Comparison of ENCODE assay signal across 8 mouse cellular contexts in the genomic region with DNA sequence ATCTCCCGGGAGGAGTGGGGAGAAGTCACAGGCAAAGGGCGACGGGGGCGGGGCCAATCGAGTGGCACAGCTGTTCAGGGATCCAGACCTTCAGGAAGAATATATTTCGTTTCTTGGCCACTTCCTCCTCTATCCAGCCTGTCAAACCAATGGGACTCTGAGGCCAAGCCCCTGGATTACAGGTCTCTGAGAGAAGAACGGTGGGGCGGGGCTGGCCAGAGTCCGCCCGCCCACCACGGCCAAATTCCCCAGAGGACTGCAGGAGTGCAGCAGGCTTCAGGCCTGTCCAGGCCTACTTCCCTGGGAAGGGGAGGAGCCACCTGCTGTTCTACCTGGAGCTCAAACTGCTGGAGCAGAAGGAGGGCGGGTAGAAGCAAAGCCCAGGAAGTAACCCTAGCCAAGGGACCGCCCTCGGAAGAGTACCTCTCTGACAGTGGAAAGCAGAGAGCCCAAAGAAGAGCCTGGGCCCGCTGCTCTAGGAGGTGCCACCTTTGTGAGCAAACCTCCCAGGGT. TPM values are rescaled to one million over a fixed set of nuclear protein-coding genes. Genes with fewer than 3 reads are reported as not detected.
DNase-seq lines count a peak whose midpoint lies in the region; ATAC-seq and TF ChIP-seq lines count a peak whose summit lies in the region.

A gene (minus strand): TSS at position 204 of the 513 bp plus-strand sequence.

- H3K9me3 ChIP-seq in heart, embryonic 12.5 days (replicated peaks): no peaks in the 10 kb centered on the region
- H3K9me3 ChIP-seq in hindbrain, embryonic 11.5 days (ENCODE audit: control insufficient read depth, low read length): no peaks in the 10 kb centered on the region
- no peaks in the 10 kb centered on the region for H3K9me3 ChIP-seq in limb, embryonic 13.5 days
- no peaks in the 10 kb centered on the region for H3K9me3 ChIP-seq in midbrain, embryonic 11.5 days (ENCODE audit: control insufficient read depth, low read length)

- no peak for TF ChIP-seq CTCF in bone marrow, adult 2 months (IDR thresholded peaks at IDR 0.05; ENCODE audit: control insufficient read depth, insufficient read depth, low read length)

- WGBS in heart, embryonic 12.5 days: 26% methylated on average over 15 of the region's 15 CpGs
- 12% methylated on average over 15 of the region's 15 CpGs for WGBS in bone marrow, adult 2 months
- 32% methylated on average over 15 of the region's 15 CpGs for WGBS in hindbrain, embryonic 11.5 days
- 28% methylated on average over 15 of the region's 15 CpGs for WGBS in limb, embryonic 13.5 days
- WGBS in midbrain, embryonic 11.5 days: 29% methylated on average over 15 of the region's 15 CpGs

- H3K4me1 ChIP-seq in heart, embryonic 12.5 days (replicated peaks): peaks cover 27% of the 10 kb centered on the region
- H3K4me1 ChIP-seq in bone marrow, adult 2 months (ENCODE audit: control insufficient read depth, insufficient read depth, low read length): peaks cover 8% of the 10 kb centered on the region
- H3K4me1 ChIP-seq in hindbrain, embryonic 11.5 days (replicated peaks; ENCODE audit: control insufficient read depth, insufficient read depth, low read length): peaks cover 4% of the 10 kb centered on the region
- H3K4me1 ChIP-seq in limb, embryonic 13.5 days: peaks cover 28% of the 10 kb centered on the region
- H3K4me1 ChIP-seq in midbrain, embryonic 11.5 days (ENCODE audit: control insufficient read depth, insufficient read depth, low read length): peaks cover 19% of the 10 kb centered on the region

- DNase-seq in heart, adult 8-10 months (ENCODE audit: low spot score): no peak
- peak; percentile 37 for DNase-seq in hindbrain, embryonic 11.5 days (ENCODE audit: low spot score)
- DNase-seq in midbrain, embryonic 11.5 days (ENCODE audit: low spot score, missing footprints): peak; percentile 80
- DNase-seq in urinary bladder, postnatal 14 days (ENCODE audit: low spot score): peak; percentile 86
- DNase-seq in gastrocnemius, postnatal 4 days (ENCODE audit: low spot score in 2 of 2): no peak

- peak within 1 kb of the TSS; percentile 29 for H3K9ac ChIP-seq in heart, embryonic 12.5 days
- H3K9ac ChIP-seq in hindbrain, embryonic 11.5 days (ENCODE audit: low read depth, low read length): no peak within 1 kb of the TSS
- peak within 1 kb of the TSS; percentile 35; the same call in 1 of the 2 replicates for H3K9ac ChIP-seq in limb, embryonic 13.5 days
- peak within 1 kb of the TSS; percentile 2; the same call in 1 of the 2 replicates for H3K9ac ChIP-seq in midbrain, embryonic 11.5 days (ENCODE audit: low read length)

- no peak for ATAC-seq in heart, embryonic 12.5 days (ENCODE audit: insufficient number of reproducible peaks, low FRiP score)
- ATAC-seq in hindbrain, embryonic 11.5 days (ENCODE audit: low FRiP score): no peak
- no peak for ATAC-seq in limb, embryonic 13.5 days (ENCODE audit: low FRiP score, low read depth)
- ATAC-seq in midbrain, embryonic 11.5 days (ENCODE audit: low FRiP score): no peak

- 0 out of 2 replicates have a peak within 1 kb of the TSS, but pooled peaks have one; percentile 98 for H3K27ac ChIP-seq in heart, embryonic 12.5 days (ENCODE audit: poor library complexity, severe bottlenecking)
- peak within 1 kb of the TSS; percentile 55 for H3K27ac ChIP-seq in bone marrow, adult 2 months (ENCODE audit: control insufficient read depth, insufficient read depth, low read depth, low read length, poor library complexity)
- no peak within 1 kb of the TSS for H3K27ac ChIP-seq in hindbrain, embryonic 11.5 days (ENCODE audit: low read depth, low read length)
- peak within 1 kb of the TSS; percentile 99; the same call in 1 of the 2 replicates for H3K27ac ChIP-seq in limb, embryonic 13.5 days
- no peak within 1 kb of the TSS for H3K27ac ChIP-seq in midbrain, embryonic 11.5 days (ENCODE audit: low read depth, low read length)

- peak within 1 kb of the TSS; percentile 11 for H3K4me2 ChIP-seq in heart, embryonic 12.5 days
- 0 out of 2 replicates have a peak within 1 kb of the TSS, but pooled peaks have one; percentile 7 for H3K4me2 ChIP-seq in hindbrain, embryonic 11.5 days (replicated peaks; ENCODE audit: low read depth, low read length)
- H3K4me2 ChIP-seq in limb, embryonic 13.5 days (replicated peaks): peak within 1 kb of the TSS; percentile 71
- no peak within 1 kb of the TSS for H3K4me2 ChIP-seq in midbrain, embryonic 11.5 days

- TF ChIP-seq POLR2A in bone marrow, adult 2 months (IDR thresholded peaks at IDR 0.05; ENCODE audit: borderline replicate concordance, control insufficient read depth, low read depth, low read length): no peak

- no peak within 1 kb of the TSS for H3K4me3 ChIP-seq in heart, embryonic 12.5 days
- peak within 1 kb of the TSS; percentile 31 for H3K4me3 ChIP-seq in bone marrow, adult 2 months (replicated peaks; ENCODE audit: control insufficient read depth, low read depth, low read length)
- H3K4me3 ChIP-seq in hindbrain, embryonic 11.5 days (ENCODE audit: low read depth, low read length): no peak within 1 kb of the TSS
- H3K4me3 ChIP-seq in limb, embryonic 13.5 days: peak within 1 kb of the TSS; percentile 74; the same call in 1 of the 2 replicates
- H3K4me3 ChIP-seq in midbrain, embryonic 11.5 days (ENCODE audit: low read depth, low read length): no peak within 1 kb of the TSS

- no peaks in the 10 kb centered on the region for H3K27me3 ChIP-seq in heart, embryonic 12.5 days (replicated peaks)
- H3K27me3 ChIP-seq in hindbrain, embryonic 11.5 days (ENCODE audit: control insufficient read depth, insufficient read depth, low read length): no peaks in the 10 kb centered on the region
- no peaks in the 10 kb centered on the region for H3K27me3 ChIP-seq in limb, embryonic 13.5 days
- H3K27me3 ChIP-seq in midbrain, embryonic 11.5 days (ENCODE audit: control insufficient read depth, insufficient read depth, low read length): no peaks in the 10 kb centered on the region

- H3K36me3 ChIP-seq in heart, embryonic 12.5 days: peaks cover 17% of the 10 kb centered on the region
- H3K36me3 ChIP-seq in hindbrain, embryonic 11.5 days (ENCODE audit: control insufficient read depth, insufficient read depth, low read length): no peaks in the 10 kb centered on the region
- H3K36me3 ChIP-seq in limb, embryonic 13.5 days: peaks cover 23% of the 10 kb centered on the region
- 0 out of 2 replicates have a peak, but pooled peaks cover 4% of the 10 kb centered on the region for H3K36me3 ChIP-seq in midbrain, embryonic 11.5 days (ENCODE audit: control insufficient read depth, insufficient read depth, low read length)

RNA-seq across cellular contexts. Expression of the gene that starts here (rescaled TPM):
- 4.4 and 4.9 TPM in 2 replicates for polyA plus RNA-seq in heart, embryonic 12.5 days (2016; fragmentation: Nextera tagmentation; extraction: Ambion mirVana)
- total RNA-seq in heart, adult 8-10 months (2022): 1 to 10 TPM; 2.0 to 5.7 (median 3.1) TPM
- polyA plus RNA-seq in bone marrow, adult 2 months (2011; ENCODE audit: insufficient read depth, insufficient read length, low replicate concordance, missing spikeins): 239 and 439 TPM in 2 replicates
- 7.1 and 7.9 TPM in 2 replicates for polyA plus RNA-seq in hindbrain, embryonic 11.5 days (2014; fragmentation: Nextera tagmentation; extraction: Ambion mirVana)
- polyA plus RNA-seq in limb, embryonic 13.5 days (2015; fragmentation: Nextera tagmentation; extraction: Ambion mirVana): 9.0 and 10.9 TPM in 2 replicates
- polyA plus RNA-seq in midbrain, embryonic 11.5 days (2014; fragmentation: Nextera tagmentation; extraction: Ambion mirVana): 5.1 and 6.3 TPM in 2 replicates
- total RNA-seq in gastrocnemius, postnatal 4 days (2021): 1 to 10 TPM; 4.6 to 6.4 TPM

Comparison
In these comparisons a context has a peak if more than half of its experiments do, and no peak if none do; other contexts are left out.
1. RNA of the gene that starts here (polyA plus RNA-seq): 239 to 439 TPM in bone marrow, adult 2 months; 9.0 to 10.9 TPM in limb, embryonic 13.5 days, 7.1 to 7.9 TPM in hindbrain, embryonic 11.5 days, 5.1 to 6.3 TPM in midbrain, embryonic 11.5 days and 4.4 to 4.9 TPM in heart, embryonic 12.5 days; every median in the first group is over 10 times any median in the second.
2. H3K27ac ChIP-seq: peak in heart, embryonic 12.5 days (single experiment), bone marrow, adult 2 months (single experiment) and limb, embryonic 13.5 days (single experiment); none in hindbrain, embryonic 11.5 days (single experiment) and midbrain, embryonic 11.5 days (single experiment).
3. H3K4me3 ChIP-seq: peak in bone marrow, adult 2 months (single experiment) and limb, embryonic 13.5 days (single experiment); none in heart, embryonic 12.5 days (single experiment), hindbrain, embryonic 11.5 days (single experiment) and midbrain, embryonic 11.5 days (single experiment).
4. DNase-seq: peak in hindbrain, embryonic 11.5 days (single experiment), midbrain, embryonic 11.5 days (single experiment) and urinary bladder, postnatal 14 days (single experiment); none in heart, adult 8-10 months (single experiment) and gastrocnemius, postnatal 4 days (0 of 2).